Mouse (Mus musculus) hindbrain, embryonic 15.5 days (tissue): Measurements from ENCODE around the gene Fgr. TPM values are rescaled to one million over a fixed set of nuclear protein-coding genes. Genes with fewer than 3 reads are reported as not detected.

Experiments
- ATAC-seq: fragments of 200-750 bp; cut with Nextera tagmentation; 2 replicates; pipeline ENCODE4 v1.8.0; 2017; ENCODE audit warnings: low read depth, moderate number of reproducible peaks, moderate TSS enrichment; ENCODE audit not compliant: low FRiP score
- H3K27ac ChIP-seq: fragments of 300-500 bp; sonication (generic); replicated peaks from 2 replicates; pipeline ENCODE4 v1.5.1; 2015; ENCODE audit warnings: mild to moderate bottlenecking, inconsistent platforms
- H3K27me3 ChIP-seq: fragments of 300-500 bp; sonication (generic); 2 replicates; pipeline ENCODE4 v1.6.1; 2015; ENCODE audit warnings: control low read depth, inconsistent platforms
- H3K36me3 ChIP-seq: fragments of 300-500 bp; sonication (generic); 2 replicates; pipeline ENCODE4 v1.6.1; 2015; ENCODE audit warnings: control low read depth, inconsistent platforms
- H3K4me1 ChIP-seq: fragments of 300-500 bp; sonication (generic); replicated peaks from 2 replicates; pipeline ENCODE4 v1.6.1; 2015; ENCODE audit warnings: control low read depth, inconsistent platforms
- H3K4me2 ChIP-seq: fragments of 300-500 bp; sonication (generic); 2 replicates; pipeline ENCODE4 v1.6.1; 2015; ENCODE audit warnings: moderate library complexity, mild to moderate bottlenecking, inconsistent platforms
- H3K4me3 ChIP-seq: fragments of 300-500 bp; sonication (generic); 2 replicates; pipeline ENCODE4 v1.5.1; 2015; ENCODE audit warnings: mild to moderate bottlenecking, inconsistent platforms
- H3K9ac ChIP-seq: fragments of 300-500 bp; sonication (generic); 2 replicates; pipeline ENCODE4 v1.6.1; 2015; ENCODE audit warnings: inconsistent platforms
- H3K9me3 ChIP-seq: fragments of 300-500 bp; sonication (generic); 2 replicates; pipeline ENCODE4 v1.6.1; 2016; ENCODE audit warnings: control low read depth, inconsistent platforms
- WGBS: fragments of 180-500 bp; shearing (Covaris S2); methylation state at CpG from one replicate; pipeline ENCODE4 v1.1.7; 2015; 5-methylcytosine and 5-hydroxymethylcytosine counted together
- polyA plus RNA-seq: library from polyadenylated mRNA; unstranded; fragments of >200 nt; fragmentation: Nextera tagmentation; extraction: Ambion mirVana; gene quantifications from 2 replicates; pipeline ENCODE4 v1.2.1, GENCODE M21; 2015

Gene Fgr
- polyA plus RNA-seq, 1 experiment from 2014 or later: 0.21 TPM

- Histone ChIP-seq H3K4me1 (peaks cover 35% of the 10 kb centered on the region), H3K4me3 (no peak overlapping the region), H3K9me3 (no peaks in the 10 kb centered on the region), H3K27ac (no peak overlapping the region), H3K27me3 (no peaks in the 10 kb centered on the region), H3K9ac (no peak overlapping the region), H3K36me3 (no peaks in the 10 kb centered on the region), H3K4me2 (no peak overlapping the region)
- no peak for ATAC-seq
- WGBS: 51% methylated on average over 13 of the region's 13 CpGs
Measured at GRCm38 (mm10) chr4:132960864-132961639, 12.8 kb upstream of the Fgr start.

GRCm38 (mm10) chr4:132961866-132962265 lies 12.0 kb upstream of the Fgr start:
- Histone ChIP-seq H3K4me3 (no peak overlapping the region), H3K27ac (no peak overlapping the region), H3K9me3 (no peaks in the 10 kb centered on the region), H3K27me3 (no peaks in the 10 kb centered on the region), H3K4me2 (no peak overlapping the region), H3K36me3 (no peaks in the 10 kb centered on the region), H3K9ac (no peak overlapping the region), H3K4me1 (peaks cover 35% of the 10 kb centered on the region)
- no peak for ATAC-seq
- 81% methylated on average over 5 of the region's 5 CpGs for WGBS

- H3K9me3 ChIP-seq: no peaks in the 10 kb centered on the region
- 97% methylated on average over 4 of the region's 4 CpGs for WGBS
- peaks cover 35% of the 10 kb centered on the region for H3K4me1 ChIP-seq
- no peak overlapping the region for H3K27ac ChIP-seq
- no peaks in the 10 kb centered on the region for H3K27me3 ChIP-seq
- no peak overlapping the region for H3K9ac ChIP-seq
- no peak overlapping the region for H3K4me2 ChIP-seq
- no peak overlapping the region for H3K4me3 ChIP-seq
- H3K36me3 ChIP-seq: no peaks in the 10 kb centered on the region
- no peak for ATAC-seq
Measured at GRCm38 (mm10) chr4:132962628-132963027, 11.3 kb upstream of the Fgr start.

GRCm38 (mm10) chr4:132963436-132963835 lies 10.5 kb upstream of the Fgr start:
- 40% methylated on average over 2 of the region's 2 CpGs for WGBS
- no peak for ATAC-seq

GRCm38 (mm10) chr4:132964064-132964463 lies 9.8 kb upstream of the Fgr start:
- no peak overlapping the region for H3K4me2 ChIP-seq
- H3K36me3 ChIP-seq: no peaks in the 10 kb centered on the region
- ATAC-seq: no peak
- H3K9me3 ChIP-seq: no peaks in the 10 kb centered on the region
- H3K4me3 ChIP-seq: no peak overlapping the region
- H3K9ac ChIP-seq: no peak overlapping the region
- 37% methylated on average over 3 of the region's 3 CpGs for WGBS
- H3K27me3 ChIP-seq: no peaks in the 10 kb centered on the region
- peaks cover 29% of the 10 kb centered on the region for H3K4me1 ChIP-seq
- no peak overlapping the region for H3K27ac ChIP-seq

More at GRCm38 (mm10) chr4:132963436-132963835, 10.5 kb upstream of the Fgr start:
- Histone ChIP-seq H3K4me3 (no peak overlapping the region), H3K9ac (no peak overlapping the region), H3K36me3 (no peaks in the 10 kb centered on the region), H3K4me1 (peaks cover 35% of the 10 kb centered on the region), H3K27ac (no peak overlapping the region), H3K9me3 (no peaks in the 10 kb centered on the region), H3K27me3 (no peaks in the 10 kb centered on the region), H3K4me2 (no peak overlapping the region)

GRCm38 (mm10) chr4:132964473-132964872 lies 9.4 kb upstream of the Fgr start:
- ATAC-seq: no peak
- no peak overlapping the region for H3K4me2 ChIP-seq
- H3K36me3 ChIP-seq: no peaks in the 10 kb centered on the region
- no peak overlapping the region for H3K4me3 ChIP-seq
- no peak overlapping the region for H3K9ac ChIP-seq
- WGBS: 10% methylated on average over 5 of the region's 5 CpGs
- H3K27me3 ChIP-seq: no peaks in the 10 kb centered on the region
- no peak overlapping the region; the same call in 1 of the 2 replicates for H3K27ac ChIP-seq
- H3K9me3 ChIP-seq: no peaks in the 10 kb centered on the region
- H3K4me1 ChIP-seq: peaks cover 25% of the 10 kb centered on the region

GRCm38 (mm10) chr4:132968105-132968938 lies 5.6 kb upstream of the Fgr start:
- WGBS: 42% methylated on average over 6 of the region's 6 CpGs
- no peak overlapping the region for H3K9ac ChIP-seq
- H3K27ac ChIP-seq: no peak overlapping the region
- H3K9me3 ChIP-seq: no peaks in the 10 kb centered on the region
- H3K36me3 ChIP-seq: no peaks in the 10 kb centered on the region
- no peak for ATAC-seq
- H3K4me1 ChIP-seq: peaks cover 6% of the 10 kb centered on the region; the same call in 1 of the 2 replicates
- no peak overlapping the region for H3K4me2 ChIP-seq
- peaks cover 4% of the 10 kb centered on the region; the same call in 1 of the 2 replicates for H3K27me3 ChIP-seq
- H3K4me3 ChIP-seq: no peak overlapping the region

- H3K9ac ChIP-seq: no peak overlapping the region
- no peak for ATAC-seq
- H3K27me3 ChIP-seq: peaks cover 23% of the 10 kb centered on the region
Measured at GRCm38 (mm10) chr4:132971601-132972000, 2.3 kb upstream of the Fgr start.

GRCm38 (mm10) chr4:132972101-132972500 lies 1.8 kb upstream of the Fgr start:
- Histone ChIP-seq H3K27me3 (peaks cover 23% of the 10 kb centered on the region), H3K4me2 (no peak overlapping the region), H3K36me3 (no peaks in the 10 kb centered on the region), H3K4me3 (no peak overlapping the region), H3K9me3 (no peaks in the 10 kb centered on the region), H3K27ac (no peak overlapping the region), H3K4me1 (peaks cover 25% of the 10 kb centered on the region), H3K9ac (no peak overlapping the region)
- ATAC-seq: no peak
- WGBS: 70% methylated on average over 3 of the region's 3 CpGs

More at GRCm38 (mm10) chr4:132971601-132972000, 2.3 kb upstream of the Fgr start:
- Histone ChIP-seq H3K9me3 (no peaks in the 10 kb centered on the region), H3K27ac (no peak overlapping the region), H3K4me1 (peaks cover 25% of the 10 kb centered on the region), H3K36me3 (no peaks in the 10 kb centered on the region), H3K4me3 (no peak overlapping the region), H3K4me2 (no peak overlapping the region)
- WGBS: 69% methylated on average over 6 of the region's 6 CpGs

GRCm38 (mm10) chr4:132972556-132972955 lies 1.3 kb upstream of the Fgr start:
- WGBS: 8% methylated on average over 2 of the region's 2 CpGs

GRCm38 (mm10) chr4:132973186-132973585 lies 709 bp upstream of the Fgr start:
- no peaks in the 10 kb centered on the region for H3K36me3 ChIP-seq
- H3K4me2 ChIP-seq: no peak overlapping the region
- peaks cover 25% of the 10 kb centered on the region for H3K4me1 ChIP-seq
- ATAC-seq: no peak
- no peaks in the 10 kb centered on the region for H3K9me3 ChIP-seq
- no peak overlapping the region for H3K4me3 ChIP-seq
- peaks cover 23% of the 10 kb centered on the region for H3K27me3 ChIP-seq
- 41% methylated on average over 8 of the region's 8 CpGs for WGBS
- H3K27ac ChIP-seq: no peak overlapping the region
- H3K9ac ChIP-seq: no peak overlapping the region

More at GRCm38 (mm10) chr4:132972556-132972955, 1.3 kb upstream of the Fgr start:
- peaks cover 25% of the 10 kb centered on the region for H3K4me1 ChIP-seq
- no peak overlapping the region for H3K4me2 ChIP-seq
- no peaks in the 10 kb centered on the region for H3K9me3 ChIP-seq
- H3K27ac ChIP-seq: no peak overlapping the region
- H3K9ac ChIP-seq: no peak overlapping the region
- ATAC-seq: no peak
- no peaks in the 10 kb centered on the region for H3K36me3 ChIP-seq
- no peak overlapping the region for H3K4me3 ChIP-seq
- H3K27me3 ChIP-seq: peaks cover 23% of the 10 kb centered on the region

- no peak overlapping the region for H3K4me3 ChIP-seq
- peak overlapping the region; percentile 47 for H3K4me2 ChIP-seq
- ATAC-seq: peak; percentile 72
- peaks cover 25% of the 10 kb centered on the region for H3K4me1 ChIP-seq
- 0 out of 2 replicates have a peak overlapping the region, but pooled peaks have one; percentile 13 for H3K9ac ChIP-seq
- no peaks in the 10 kb centered on the region for H3K9me3 ChIP-seq
- H3K27me3 ChIP-seq: peaks cover 23% of the 10 kb centered on the region
- H3K36me3 ChIP-seq: no peaks in the 10 kb centered on the region
- H3K27ac ChIP-seq: no peak overlapping the region; the same call in 1 of the 2 replicates
- 2% methylated on average over 15 of the region's 15 CpGs for WGBS
Measured at GRCm38 (mm10) chr4:132974904-132975303, 1.0 kb downstream of the Fgr start.
